Mouse (Mus musculus) erythroblast, embryonic 14.5 days (primary cell): ENCODE results near the gene Tfam.

ENCODE experiments used
- GATA1 ChIP-seq: IDR thresholded peaks from 2 replicates; pipeline ENCODE4 v1.6.1; 2012; ENCODE audit warnings: low read length, inconsistent platforms, mixed read lengths
- TAL1 ChIP-seq: IDR thresholded peaks from 3 replicates; pipeline ENCODE4 v1.6.1; 2012; ENCODE audit warnings: low read length, inconsistent platforms, mixed read lengths

GRCm38 (mm10) chr10:71218228-71218892 lies 19.7 kb downstream of the Tfam start:
- no peak for TF ChIP-seq GATA1
- no peak for TF ChIP-seq TAL1
